Mouse (Mus musculus): ENCODE data around the gene Myf5.

The Myf5 gene

DNA sequence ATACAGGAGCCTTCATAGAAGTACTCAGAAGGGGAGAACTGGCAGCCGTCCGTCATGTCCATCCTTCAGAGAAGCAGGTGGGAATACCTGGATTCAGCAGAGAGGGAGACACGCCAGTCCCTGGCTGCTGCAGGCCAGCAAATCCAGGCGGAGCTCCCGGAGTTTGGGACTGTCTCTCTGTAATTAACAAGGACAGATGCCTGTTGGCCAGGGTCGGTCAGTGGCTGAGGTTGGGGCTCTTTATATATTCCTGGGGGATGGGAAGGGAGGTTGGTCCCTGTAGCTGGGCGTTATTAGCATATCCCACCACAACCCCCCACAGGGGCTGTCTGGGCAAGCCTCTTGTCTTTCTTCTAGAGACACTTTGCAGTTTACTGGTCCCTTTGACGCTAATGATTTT lies at the start of gene Myf5:
Gene Myf5 (minus strand): TSS at position 265 of the 400 bp plus-strand sequence.
- no peak for DNase-seq (ENCODE audit: low spot score in 2 of 2)

DNA sequence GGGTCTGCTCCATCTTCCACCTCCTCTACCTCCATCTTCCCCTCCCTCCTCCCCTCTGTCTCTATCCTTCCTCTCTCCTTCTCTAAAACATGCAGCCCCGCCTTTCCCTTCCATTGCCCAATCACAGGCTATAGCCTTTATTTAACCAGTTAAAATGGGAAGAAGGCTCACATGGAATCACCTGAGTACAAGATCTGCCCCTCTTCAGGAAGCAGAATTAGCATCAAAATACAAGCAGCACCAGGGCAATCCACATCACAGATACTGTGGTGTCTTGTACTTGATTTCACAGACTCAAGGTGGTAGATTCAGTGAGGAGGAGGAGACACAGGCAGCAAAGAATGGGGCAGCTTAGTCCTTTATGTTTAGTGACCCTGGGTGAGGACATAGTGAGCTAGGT lies 42.8 kb upstream of the Myf5 start:
- no peak for DNase-seq (ENCODE audit: low spot score in 2 of 2)

DNA sequence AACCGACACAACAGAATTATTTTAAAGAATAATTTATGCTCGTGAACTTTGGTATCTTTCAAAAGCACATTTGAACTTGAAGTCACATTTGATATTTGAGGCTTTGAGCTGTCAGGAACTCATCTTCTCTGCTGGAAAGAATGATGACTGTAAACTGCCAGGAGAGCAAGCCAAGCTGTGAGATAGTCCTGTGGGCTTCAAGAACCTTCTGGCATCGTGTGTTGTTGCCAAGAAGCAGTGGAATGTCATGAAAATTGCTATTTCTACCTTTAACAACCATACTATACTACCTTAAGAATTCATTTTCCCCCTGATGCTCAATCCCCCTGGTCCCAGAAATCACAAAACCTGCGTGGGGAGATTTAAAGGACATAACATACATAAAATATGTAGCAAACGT lies 33.3 kb upstream of the Myf5 start:
- no peak for DNase-seq (ENCODE audit: low spot score in 2 of 2)

DNA sequence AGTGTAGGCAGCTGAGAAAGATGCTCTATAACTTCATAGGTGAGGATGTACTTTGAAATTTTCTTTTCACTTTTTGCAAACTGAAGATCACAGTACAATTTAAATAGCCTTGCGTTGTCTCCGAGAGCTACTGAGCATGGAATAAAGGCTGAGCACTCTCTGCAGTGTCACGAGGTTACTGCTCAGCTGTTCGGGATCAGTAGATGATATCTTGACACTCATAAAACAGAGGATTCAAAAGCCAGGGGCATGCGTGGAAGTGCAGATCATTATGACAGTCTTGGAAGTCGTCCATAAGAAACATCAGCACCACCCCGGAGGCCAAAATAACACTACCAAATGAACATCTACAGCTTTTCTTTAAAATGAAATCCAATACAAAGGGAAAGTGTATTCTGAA lies 30.7 kb upstream of the Myf5 start:
- no peak for DNase-seq (ENCODE audit: low spot score in 2 of 2)

DNA sequence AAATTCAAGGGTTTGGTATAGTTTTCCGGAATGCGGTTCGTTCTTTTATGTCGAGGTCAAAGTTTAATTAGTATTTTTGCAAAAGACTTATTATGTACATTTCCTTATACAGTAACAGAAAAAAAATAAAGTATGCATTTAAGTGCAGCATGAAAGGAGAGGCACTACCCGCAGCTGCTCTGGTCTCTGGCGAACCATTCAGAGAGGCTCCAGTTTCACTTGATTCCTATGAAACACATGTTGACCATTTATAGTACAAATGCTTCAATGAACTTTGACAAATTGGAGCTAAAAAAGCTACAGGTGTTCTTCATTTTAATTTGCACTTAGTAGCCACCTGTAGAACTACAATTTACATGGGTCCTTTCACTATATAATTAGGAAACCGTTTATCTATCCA lies 28.8 kb upstream of the Myf5 start:
- DNase-seq (ENCODE audit: low spot score in 2 of 2) = no peak

DNA sequence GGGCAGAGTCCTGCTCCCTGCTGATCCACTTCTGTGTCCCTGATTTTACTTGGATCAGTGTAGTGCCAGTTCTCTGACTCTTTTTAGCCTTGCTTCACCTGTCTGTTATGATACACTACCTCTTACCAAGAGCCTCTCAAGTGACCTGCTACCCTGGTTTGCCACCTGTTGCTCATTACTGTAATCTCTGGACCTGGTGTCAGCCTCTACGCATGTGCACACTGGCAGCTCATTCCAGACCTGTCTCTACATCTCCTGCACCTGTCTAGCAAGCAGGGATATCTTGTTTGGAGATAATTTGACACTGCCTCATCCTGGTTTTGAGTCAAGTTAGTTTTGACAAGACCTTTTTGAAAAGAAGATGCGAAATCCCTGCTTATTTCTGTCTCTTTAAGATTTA lies 20.5 kb upstream of the Myf5 start:
- no peak for DNase-seq (ENCODE audit: low spot score in 2 of 2)

DNA sequence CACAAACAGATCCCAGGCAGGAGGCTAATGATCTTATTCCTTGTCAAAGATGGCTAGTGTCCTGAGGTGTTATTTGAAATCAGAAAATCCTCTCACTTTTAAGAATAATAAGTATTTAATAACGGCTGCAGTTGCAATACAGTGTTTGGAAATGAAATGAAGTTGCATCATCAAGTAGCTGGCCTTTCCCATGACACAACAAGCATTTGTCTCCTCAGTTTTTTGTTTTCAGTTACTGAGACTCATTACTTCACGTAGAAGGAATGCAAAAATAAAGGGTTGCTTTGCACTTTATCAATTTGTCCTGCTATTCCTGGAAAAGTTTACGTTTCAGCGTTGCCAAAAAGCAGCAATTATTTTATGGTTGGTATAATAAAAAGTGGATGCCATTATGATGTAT lies 17.5 kb upstream of the Myf5 start:
- DNase-seq (ENCODE audit: low spot score in 2 of 2) = no peak

DNA sequence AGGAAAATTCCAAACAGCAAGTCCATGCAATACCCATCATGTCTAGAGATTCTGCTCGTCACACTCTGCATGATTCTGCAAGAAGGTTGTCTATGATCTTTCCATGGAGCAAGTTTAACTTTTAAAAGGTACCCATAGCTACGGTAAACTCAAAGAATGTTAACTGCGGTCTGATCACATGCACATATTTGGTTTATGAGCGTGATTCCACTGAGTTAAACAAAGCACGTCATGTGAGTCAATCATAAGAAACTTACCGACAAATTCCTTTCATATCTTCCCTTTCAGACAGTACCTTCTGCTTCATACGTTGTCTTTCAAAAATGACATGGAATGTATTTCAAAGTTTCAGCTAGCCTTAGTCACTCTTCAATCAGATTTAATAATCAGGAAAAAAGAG lies 16.3 kb upstream of the Myf5 start:
- no peak for DNase-seq (ENCODE audit: low spot score in 2 of 2)

DNA sequence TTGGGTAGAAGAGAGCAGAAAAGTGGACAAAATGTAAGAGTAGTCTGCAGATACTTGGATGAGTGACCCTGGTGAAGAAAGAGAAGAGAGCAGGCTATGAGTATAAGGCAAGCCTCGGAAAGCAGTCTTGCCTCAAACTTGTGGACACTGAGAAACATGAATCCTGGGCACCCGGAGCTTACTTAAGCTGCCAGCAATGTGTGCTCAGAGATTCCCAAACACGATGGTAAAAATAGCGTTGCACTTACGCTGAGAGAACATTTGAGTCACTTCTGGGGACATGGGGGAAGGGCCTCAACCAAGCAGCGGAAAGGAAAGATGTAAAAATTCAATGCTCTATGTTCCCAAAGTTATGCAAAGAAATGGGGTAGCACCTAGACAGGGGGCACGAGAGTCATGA lies 13.7 kb upstream of the Myf5 start:
- DNase-seq (ENCODE audit: low spot score in 2 of 2) = peak; percentile 14 to 17

DNA sequence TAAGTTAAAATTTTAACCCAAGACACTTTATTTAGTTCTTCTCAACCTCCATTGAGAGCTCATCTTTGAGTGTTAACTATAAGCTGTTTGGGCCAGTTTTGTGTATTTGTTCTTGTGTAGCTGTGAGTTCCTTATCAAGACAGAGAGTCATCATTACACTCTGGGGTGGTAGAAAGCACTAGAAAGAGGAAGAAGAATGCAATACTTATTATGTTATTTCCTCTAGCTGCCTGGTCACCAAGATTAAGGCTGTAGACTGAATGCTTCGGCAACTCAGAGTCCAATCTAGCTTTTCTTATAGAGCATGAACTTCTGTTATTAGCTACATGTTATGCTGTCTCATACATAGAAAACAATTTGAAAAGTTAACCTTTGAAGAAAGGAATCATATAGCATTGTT lies 10.5 kb upstream of the Myf5 start:
- DNase-seq (ENCODE audit: low spot score in 2 of 2) = no peak

DNA sequence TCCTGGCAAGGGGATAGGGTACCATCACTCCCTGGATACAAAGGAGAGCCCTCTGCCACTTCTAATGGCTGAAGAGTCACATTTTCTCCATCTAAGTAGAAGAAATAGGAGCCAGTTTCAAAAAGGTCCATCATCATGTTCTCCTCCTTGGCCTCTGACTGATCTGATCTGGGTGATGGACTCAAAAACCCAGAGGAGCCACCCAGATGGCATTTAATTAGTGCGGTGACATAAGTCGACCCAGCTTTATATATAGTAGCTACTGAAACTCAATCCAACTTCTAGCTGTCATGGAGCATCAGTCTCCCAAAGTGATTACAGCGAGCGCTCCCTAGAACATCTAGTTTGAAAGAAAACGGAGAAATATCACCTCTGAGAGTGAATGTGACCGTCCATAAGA lies 8.6 kb upstream of the Myf5 start, which contains the start of gene Myf6:
Gene Myf6 (minus strand): TSS at position 170 of the 400 bp plus-strand sequence.
- no peak for DNase-seq (ENCODE audit: low spot score in 2 of 2)

DNA sequence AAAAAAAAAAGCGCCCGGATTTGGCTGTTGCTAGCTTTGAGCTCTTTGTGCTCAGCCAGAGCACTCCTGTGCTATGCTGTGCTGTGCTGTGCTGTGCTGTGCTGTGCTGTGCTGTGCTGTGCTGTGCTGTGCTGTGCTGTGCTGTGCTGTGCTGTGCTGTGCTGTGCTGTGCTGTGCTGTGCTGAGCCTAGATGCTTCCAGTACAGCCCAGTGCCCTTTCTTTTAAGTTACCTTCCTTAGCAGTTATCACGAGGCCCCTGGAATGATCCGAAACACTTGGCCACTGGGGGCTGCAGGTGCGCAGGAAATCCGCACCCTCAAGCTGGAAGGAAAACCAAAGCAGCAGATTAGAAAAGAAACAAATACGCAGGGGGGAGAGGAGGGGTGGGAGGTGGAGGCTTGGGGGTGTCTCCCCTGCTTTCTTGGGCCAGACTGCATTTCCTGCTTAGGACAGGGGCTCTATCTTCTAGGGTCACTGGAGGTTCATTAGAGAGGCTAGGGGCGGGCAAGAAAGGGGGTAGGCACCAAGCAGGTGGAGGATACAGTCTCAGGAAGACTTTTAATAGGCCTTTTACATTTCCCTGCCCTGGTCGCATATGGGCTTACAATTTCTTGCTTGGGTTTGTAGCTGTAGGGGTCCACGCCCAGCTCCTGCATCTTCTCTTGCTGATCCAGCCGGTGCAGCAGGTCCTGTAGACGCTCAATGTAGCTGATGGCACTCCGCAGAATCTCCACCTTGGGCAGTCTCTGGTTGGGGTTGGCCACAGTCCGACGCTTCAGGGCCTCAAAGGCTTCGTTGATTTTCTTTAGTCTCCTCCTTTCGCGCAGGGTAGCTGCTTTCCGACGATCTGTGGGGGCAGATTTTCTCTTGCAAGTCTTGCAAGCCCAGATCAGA lies 7.9 kb upstream of the Myf5 start:
- DNase-seq (ENCODE audit: low spot score in 2 of 2) = no peak

DNA sequence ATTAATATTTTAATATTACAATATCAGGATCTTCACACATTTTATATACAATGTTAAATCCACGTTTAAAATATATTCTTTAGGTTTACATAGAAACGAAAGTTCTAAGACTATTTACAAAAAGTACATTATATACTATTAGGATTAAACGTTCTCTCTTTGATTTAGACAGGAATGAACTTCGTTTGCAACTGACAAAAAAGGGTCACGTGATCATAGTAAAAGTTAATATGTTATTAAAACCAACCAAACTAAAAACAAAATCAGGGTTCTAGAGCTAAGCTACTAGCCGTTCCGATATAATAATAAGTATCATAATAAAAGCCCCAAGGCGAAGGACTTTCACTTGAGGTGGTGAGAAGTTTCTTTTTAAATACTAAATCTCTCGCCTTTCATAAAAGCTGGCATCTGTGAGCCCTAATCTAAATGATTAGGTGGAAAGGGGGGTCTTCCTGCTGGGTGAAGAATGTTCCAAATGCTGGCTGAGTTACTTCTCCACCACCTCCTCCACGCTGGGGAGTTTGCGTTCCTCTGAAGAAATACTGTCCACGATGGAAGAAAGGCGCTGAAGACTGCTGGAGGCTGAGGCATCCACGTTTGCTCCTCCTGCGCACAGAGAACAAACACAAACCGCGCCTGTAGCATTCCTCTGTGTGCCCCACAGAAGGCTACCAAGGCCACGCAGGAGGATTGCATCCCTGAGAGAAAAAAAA lies 7.1 kb upstream of the Myf5 start:
- no peak for DNase-seq (ENCODE audit: low spot score in 2 of 2)

DNA sequence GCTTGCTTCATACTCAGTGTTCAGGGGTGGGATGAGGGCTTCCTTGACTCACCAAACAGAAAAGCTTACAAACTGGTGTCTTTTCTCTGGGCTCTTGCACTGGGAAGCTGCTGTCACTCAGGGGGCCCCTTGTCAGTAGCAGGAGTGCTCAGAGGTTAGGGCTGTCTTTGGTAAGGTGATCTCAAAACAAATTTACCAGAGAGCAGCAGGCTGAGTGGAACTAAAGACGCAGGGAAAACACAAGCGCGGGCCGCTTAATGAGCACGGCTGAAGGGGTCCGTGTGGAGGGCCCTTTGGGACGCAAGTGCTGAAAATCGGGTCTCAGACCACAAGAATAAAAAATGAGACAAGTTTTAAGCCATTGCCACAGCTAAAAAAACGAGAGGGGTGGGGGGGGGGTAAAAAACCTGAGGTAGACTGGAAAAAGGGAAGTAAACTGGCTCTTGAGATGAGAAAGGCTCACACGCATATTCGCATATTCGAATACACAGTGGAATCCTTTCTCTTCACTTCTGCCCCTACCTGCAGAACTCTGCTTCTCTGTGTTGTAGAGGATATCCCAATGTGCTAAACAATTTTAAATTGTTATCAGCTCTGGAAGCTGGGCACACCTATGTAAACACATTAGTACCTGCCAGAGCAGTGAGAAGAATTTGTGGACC lies 2.9 kb upstream of the Myf5 start:
- no peak for DNase-seq (ENCODE audit: low spot score in 2 of 2)

DNA sequence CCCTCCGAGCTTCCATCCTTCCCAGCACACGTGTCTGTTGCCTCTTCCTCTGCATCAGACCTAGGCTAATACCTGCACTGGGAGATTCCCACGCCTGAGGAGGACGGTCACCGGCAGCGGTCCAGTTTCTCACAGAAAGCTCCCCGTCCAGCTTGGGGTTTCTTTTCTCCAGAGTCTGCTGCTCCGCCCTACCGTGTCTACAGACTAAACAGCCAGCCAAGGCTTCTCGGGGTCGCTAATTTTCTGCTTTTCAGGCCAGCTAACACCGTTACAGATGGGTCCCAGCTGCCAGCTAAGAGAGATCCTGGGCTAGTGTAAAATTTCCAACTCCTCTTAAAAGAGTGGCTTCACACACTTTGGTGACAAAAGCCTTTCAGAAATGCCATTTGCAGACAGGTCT lies 836 bp upstream of the Myf5 start:
- no peak for DNase-seq (ENCODE audit: low spot score in 2 of 2)

DNA sequence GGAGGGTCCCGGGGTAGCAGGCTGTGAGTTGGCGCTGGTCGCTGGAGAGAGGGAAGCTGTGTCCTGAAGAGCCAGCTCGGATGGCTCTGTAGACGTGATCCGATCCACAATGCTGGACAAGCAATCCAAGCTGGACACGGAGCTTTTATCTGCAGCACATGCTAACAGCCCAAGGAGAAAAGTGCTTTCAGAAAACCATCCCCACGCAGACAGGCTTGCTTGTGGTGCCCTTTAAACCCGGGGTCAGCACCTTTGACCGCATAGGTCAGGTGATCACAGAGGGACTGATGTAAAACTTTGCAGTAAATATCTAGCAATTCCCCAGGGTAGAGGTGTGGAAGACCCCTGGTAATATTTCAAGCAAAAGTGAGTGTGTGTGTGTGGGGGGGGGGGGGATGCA lies 1.9 kb downstream of the Myf5 start:
- DNase-seq (ENCODE audit: low spot score in 2 of 2) = no peak

DNA sequence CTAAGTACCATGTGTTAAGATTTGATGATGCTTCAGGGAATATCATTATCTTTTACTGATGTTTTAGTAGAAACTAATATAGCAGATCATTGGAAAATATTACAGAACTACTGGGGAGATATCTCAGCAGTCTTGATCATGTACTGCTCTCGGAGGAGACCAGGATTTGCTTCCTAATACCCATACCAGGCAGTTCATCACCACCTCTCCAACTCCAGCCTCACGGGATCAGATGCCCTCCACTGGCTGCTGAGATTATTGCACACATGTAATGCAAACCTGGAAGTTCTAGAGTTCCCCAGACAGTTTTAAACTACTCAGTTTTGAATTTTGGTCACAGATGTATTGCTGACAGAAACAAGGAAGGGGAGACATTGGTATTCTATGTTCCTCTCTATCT lies 12.4 kb downstream of the Myf5 start:
- no peak for DNase-seq (ENCODE audit: low spot score in 2 of 2)

DNA sequence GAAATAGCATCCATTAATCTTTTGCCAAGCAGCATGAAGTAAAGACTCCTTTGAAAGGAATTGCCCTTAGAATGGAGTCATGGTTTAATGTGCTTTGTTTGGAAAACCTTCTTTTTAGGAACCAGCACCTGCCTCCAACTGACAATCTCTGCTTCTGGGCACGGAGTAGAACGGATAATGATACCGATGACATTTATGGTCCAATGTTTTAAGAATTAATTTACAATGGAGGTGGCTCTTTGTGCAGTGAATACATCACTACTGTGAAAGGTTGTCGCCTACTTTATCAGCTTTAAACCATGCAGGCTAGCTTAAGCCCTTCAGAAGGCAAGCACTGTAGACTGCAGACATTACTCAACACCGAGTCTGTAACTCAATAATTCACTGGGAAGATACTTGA lies 14.2 kb downstream of the Myf5 start:
- no peak for DNase-seq (ENCODE audit: low spot score in 2 of 2)

DNA sequence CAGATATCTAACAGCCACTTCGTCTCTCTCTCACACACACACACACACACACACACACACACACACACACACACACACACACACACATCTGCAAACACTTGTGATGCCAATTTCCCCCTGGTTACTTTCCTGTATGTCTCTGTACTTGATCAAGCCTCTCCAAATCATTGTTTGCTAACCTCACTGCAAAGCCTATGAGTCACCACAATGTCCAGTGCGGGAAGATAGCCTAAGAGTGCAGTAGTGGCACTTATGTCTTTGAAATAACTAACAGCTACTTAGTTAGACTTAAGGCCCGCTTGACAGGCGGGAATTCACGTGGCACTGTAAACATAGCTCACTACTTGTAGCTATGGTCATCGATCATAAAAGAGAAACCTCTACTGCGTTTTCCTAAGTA lies 18.1 kb downstream of the Myf5 start:
- no peak for DNase-seq (ENCODE audit: low spot score in 2 of 2)

DNA sequence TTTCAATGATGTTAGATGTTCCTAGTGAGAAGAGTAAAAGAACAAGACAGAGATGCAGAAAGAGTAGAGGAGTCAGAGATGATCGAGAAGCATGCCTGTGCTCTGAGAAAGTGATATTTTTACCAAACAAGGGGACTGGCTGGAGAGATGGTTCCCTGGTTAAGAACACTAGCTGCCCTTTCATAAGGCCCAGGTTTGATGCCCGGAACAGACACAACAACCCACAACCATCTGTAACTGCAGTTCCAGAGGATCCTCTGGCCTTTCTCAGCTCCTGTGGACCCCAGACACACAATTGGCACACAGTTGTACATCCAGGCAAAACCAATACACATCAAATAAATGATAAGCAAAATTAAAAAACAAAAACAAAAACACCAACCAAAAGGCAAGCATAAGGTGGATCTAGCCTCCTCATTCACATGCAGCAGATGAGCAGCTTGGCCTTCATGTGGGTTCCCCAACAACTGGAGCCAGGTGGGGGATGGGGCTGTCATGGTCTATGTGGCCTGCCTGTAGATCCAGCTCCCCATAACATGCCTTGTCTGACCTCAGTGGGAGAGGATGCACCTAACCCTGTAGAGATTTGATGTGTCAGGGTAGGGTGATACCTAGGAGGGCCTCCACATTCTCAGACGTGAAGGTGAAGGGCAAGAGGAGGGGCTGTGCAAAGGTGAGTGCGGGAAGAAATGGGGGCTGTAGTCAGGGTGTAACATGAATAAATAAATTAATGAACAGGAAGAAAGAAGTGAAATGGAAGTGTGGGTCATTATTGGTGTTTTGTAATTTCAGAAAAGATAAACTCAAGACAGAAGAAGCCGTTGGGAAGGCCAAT lies 36.2 kb downstream of the Myf5 start:
- DNase-seq (ENCODE audit: low spot score in 2 of 2) = no peak

DNA sequence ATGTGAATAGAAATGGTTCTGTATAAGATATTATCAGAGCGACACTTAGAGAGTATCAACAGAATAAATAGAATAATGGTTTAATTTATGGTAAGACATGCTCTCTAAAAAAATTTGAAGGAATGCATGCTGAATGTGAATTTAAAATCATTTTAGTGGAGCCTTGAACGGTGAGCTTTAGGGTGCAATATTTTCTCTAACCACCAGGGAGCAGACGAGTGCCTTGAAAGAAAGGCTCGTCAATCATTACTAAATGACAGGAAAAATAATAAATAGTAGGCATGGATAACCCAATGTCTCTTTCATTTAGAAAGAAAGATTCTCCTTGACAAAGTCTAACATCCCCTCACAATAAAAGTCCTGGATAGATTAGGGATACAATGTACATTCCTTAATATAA lies 43.2 kb downstream of the Myf5 start:
- DNase-seq (ENCODE audit: low spot score in 2 of 2) = peak in 1 of 2 experiments; percentile 17

DNA sequence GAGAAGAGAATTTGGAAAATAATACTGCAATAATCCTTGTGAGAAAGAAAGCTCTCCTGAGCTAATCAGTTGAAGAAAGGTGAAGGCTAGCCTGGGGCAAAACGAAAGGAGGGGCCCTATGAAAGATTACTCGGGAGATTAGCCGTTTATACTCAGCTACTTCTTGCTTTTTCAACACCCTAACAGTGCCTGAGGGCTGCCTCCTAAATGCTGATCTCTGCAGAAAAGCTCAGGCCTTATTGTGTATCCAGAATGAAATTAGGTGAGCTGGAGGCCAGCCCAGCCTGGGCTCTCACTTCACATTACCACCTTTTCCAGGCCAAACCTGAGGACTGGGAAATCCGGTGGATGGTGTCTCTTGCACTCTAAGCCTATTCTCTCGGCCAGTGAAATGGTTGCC lies 49.0 kb downstream of the Myf5 start:
- DNase-seq (ENCODE audit: low spot score in 2 of 2) = no peak
